Mouse (Mus musculus) left cerebral cortex, adult 2 months (tissue): ENCODE data around the gene Fbxo8. TPM values are rescaled to one million over a fixed set of nuclear protein-coding genes. Genes with fewer than 3 reads are reported as not detected.

Source experiments
- DNase-seq, 2 experiments: peaks; one replicate each; pipeline ENCODE4 v3.0.0; 2021 to 2022; ENCODE audit warnings: low spot score in 2 of 2, mixed read lengths in 1 of 2; ENCODE audit errors: extremely low spot score in 1 of 2
- H3K27ac ChIP-seq: fragments of 200-600 bp; 2 replicates; pipeline ENCODE4 v1.8.1; 2022
- H3K4me3 ChIP-seq: fragments of 200-600 bp; 2 replicates; pipeline ENCODE4 v1.8.1; 2022
- CTCF ChIP-seq: fragments of 200-600 bp; IDR thresholded peaks from 2 replicates; pipeline ENCODE4 v1.8.1; 2022; ENCODE audit warnings: antibody characterized with exemption, mild to moderate bottlenecking, moderate library complexity
- intact Hi-C: fragments of 180-260 bp; cut with DNase I; formaldehyde crosslinking; loops from one replicate; pipeline ENCODE4 v1.15.1; 2025
- total RNA-seq, 2 experiments: library from RNA; stranded (reverse); gene quantifications; 2 replicates each; pipeline ENCODE4 v1.2.3; 2021

Gene Fbxo8
- total RNA-seq, 2 experiments from 2014 or later: 34.0 to 38.5 TPM

DNA sequence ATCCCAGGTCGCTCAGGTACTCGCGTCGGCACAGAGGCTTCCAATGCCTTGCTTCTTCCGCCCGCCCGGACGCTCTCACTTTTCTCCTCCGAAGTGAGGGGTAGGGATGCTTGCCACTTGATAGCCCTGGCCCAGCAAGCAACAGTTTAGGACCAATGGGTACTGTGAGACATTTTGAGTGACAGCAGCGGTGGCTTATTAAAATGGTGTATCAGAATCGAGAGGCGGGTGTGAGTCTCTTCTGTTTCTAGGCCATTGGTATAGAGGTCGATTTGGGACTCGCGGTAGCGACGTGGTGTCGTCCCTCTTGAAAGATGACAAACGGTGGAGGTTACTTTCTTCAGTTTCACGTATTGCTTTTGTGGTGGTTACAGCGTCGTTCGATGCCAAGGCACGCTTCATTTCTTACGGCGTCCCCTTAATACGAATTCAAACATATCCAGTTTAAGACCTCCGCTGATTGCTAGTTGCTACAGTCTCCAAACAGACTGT is 517 bp downstream of the Fbxo8 start:
- intact Hi-C loops: no loop called here
- DNase-seq: peak; percentile 80 to 88
- Histone ChIP-seq H3K27ac (peak overlapping the region; percentile 94), H3K4me3 (peak overlapping the region; percentile 74)
- no peak for TF ChIP-seq CTCF

DNA sequence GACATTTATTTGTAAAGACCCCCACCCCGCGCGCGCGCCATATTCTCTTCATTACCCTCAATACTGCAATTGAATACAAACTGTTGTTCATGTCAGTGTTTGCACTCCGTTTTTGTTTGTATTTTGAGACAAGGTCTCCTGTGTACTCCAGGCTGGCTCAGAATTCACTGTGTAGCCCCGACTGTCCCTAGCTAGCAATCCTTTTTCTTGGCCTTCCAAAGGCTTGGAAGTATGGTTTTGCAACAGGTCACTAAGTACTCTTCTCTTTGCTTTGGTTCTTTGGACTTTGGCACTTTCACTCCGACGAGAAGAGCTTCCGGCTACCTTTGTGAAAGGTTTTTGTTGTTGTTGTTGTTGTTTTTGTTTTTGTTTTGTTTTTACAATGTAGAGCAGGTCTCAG is 1.2 kb downstream of the Fbxo8 start:
- peak overlapping the region; percentile 74 for H3K4me3 ChIP-seq
- intact Hi-C loops: no loop called here
- peak overlapping the region; percentile 94 for H3K27ac ChIP-seq
- no peak for TF ChIP-seq CTCF
- DNase-seq: no peak

DNA sequence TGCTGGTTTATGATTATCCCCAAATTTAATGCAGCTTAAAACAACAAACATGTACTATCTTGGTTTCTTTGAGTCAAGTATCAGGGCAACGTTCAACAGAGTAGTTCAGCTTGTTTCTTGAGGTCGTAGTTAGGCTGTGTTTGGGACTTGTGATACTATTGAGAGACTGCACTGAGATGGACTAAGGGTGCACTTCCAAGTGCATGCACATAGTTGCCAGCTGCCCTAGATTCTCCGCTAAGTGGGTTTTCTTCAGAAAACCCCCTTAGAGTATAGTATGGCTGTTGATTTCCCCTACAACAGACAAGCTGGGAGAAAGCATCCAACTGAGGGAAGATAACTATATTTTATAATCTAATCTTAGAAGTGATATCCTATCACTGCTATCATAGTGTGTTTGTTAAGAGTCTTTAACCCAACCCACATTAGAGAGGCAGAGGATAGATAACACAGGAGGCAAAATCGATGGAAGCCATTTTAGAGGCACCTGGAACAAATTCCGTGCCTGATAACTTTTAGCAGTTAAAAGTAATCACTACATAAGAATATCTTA is 1.7 kb downstream of the Fbxo8 start:
- no peak overlapping the region for H3K27ac ChIP-seq
- no peak for DNase-seq
- intact Hi-C loops: no loop called here
- no peak for TF ChIP-seq CTCF
- H3K4me3 ChIP-seq: peak overlapping the region; percentile 74

DNA sequence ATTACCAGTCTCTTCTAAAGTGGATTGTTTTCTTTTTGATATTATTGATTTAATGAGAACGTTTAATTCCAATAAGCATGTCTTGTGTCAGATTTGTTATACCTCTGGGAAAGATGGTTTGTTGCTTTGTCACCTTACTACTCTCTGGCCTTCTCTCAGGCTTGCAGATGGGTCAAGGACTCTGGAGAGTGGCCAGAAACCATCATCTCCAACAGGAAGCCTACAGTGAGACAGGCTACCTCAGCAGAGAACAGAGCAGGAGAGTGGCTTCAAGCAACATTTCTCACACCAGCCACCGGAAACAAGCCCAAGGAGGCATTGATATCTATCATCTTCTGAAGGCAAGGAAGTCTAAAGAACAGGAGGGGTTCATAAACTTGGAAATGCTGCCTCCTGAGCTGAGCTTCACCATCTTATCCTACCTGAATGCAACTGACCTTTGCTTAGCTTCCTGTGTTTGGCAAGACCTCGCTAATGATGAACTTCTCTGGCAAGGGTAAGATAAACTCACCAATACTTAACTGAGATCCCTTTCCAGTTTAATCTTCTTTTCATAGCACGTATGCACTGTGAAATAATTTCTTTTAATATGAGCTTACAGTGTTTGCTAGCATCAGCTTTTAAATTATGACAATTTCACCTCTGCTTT is 13.6 kb downstream of the Fbxo8 start:
- H3K4me3 ChIP-seq: no peak overlapping the region
- intact Hi-C loops: no loop called here
- TF ChIP-seq CTCF: no peak
- H3K27ac ChIP-seq: no peak overlapping the region
- no peak for DNase-seq

DNA sequence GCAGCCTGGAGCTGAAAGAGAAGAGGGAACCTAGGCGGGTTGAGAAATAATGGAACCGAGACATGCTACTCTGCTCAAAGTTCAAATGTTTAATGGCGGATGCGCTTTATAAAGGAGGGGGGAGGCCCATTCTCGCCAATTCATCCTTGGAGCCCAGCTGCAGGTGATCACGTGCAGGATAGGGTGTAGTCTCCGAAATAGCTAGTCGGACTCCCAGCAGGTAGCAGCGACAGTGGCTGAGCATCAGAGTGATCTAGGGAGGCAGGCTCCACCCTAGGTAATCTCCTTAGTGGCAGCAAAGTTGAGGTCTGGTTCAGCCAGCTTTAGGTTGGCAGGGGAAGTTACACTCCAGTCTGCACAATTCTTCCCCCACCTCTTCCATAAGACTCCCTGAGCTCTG is 16.0 kb downstream of the Fbxo8 start:
- DNase-seq: no peak
- Histone ChIP-seq H3K27ac (no peak overlapping the region), H3K4me3 (no peak overlapping the region)
- intact Hi-C loops: no loop called here
- TF ChIP-seq CTCF: no peak

DNA sequence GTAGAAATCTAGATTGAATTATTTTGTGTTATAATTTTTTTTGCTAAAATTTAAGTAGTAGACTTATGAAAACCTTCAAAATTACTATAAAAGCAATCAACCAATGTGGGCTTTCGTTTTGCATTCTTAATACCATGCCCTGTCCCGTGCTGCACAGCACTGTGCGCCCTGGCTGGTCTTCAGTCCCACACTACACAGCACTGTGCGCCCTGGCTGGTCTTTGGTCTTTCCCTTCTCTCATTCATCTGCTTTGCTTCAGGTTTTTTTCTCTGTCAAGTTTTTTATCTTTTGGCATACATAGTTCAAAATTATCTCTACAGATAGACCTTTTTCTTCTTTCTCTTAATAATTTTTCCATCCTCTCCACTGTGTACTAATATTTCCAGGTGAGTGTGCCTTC is 30.0 kb downstream of the Fbxo8 start:
- Histone ChIP-seq H3K4me3 (no peak overlapping the region), H3K27ac (no peak overlapping the region)
- DNase-seq: no peak
- intact Hi-C loops: no loop called here
- no peak for TF ChIP-seq CTCF

DNA sequence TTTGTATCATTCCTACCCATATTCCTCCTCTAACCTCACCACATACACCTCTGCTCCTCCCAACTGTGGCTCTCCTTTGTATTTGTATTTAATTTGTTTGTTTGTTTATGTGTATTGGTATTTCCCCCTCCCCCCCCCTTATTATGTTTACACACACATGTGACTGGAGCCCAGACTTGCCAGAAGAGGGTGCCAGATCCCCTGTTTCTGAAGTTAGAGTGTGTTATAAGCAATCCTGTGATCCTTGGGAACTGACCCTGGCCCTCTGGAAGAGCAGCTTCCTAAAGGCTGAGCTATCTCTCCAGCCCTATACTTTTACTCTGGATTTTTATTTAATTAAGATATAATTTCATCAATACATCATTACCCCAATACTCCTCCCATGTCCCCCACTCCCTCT is 32.0 kb downstream of the Fbxo8 start:
- intact Hi-C loops: no loop called here
- H3K27ac ChIP-seq: no peak overlapping the region
- peak; percentile 15 for TF ChIP-seq CTCF
- DNase-seq: no peak
- no peak overlapping the region for H3K4me3 ChIP-seq

DNA sequence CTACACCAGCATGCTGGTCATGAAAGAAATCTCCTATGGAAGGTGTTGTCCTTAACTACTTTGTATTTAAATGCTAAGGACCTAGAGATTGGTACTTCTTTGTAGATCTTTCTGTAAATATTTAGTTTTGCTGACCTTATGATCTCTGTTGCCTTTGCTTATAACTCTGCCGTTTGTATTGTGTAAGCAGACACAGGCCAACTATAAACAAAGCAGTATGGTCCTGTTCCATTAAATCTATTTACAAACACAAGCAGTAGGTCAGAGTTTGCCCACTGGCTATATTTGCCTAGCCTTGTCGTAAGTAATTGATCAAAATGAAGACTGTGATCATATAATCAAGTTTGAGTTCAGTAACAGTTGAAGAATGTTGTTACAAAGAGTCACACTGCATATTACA is 38.1 kb downstream of the Fbxo8 start:
- DNase-seq: no peak
- no peak overlapping the region for H3K27ac ChIP-seq
- no peak overlapping the region for H3K4me3 ChIP-seq
- intact Hi-C loops: no loop called here
- TF ChIP-seq CTCF: no peak

DNA sequence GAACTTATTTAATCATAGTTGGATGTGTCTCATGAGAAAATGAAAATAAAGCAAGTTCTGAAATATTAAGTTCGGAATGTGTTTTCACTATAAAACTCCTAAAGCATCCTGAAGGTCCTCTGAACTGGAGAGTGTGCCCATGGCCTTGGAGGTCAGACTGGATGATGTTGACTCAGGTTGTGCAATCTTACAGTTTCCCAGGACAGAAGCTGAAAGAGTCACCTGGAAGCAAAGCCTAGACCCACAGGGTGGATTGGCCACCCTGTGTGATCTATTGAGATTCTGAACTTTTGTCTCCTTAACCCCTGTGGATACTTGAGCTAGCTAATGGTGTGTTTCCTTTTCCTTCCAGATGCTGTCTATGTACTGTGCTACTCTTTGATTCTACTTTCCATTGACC is 40.2 kb downstream of the Fbxo8 start:
- TF ChIP-seq CTCF: no peak
- no peak for DNase-seq
- intact Hi-C loops: no loop called here
- no peak overlapping the region for H3K4me3 ChIP-seq
- no peak overlapping the region for H3K27ac ChIP-seq

DNA sequence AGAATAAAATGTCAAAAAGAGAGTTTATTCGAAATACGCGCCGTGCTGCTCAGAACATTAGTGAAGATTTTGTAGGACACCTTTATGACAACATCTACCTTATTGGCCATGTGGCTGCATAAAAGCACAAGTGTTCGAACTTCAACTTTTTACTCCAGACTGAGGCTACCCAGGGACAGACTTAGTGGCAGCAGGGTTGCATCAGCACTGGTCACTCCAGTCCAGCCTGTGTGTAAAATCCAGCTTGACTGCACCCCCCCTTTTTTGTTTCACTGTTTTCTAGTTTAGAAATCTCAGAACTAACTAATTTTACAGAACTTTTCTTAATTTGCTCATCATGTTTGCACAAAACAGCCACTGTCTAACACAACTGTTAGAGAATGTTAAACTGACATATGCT is 40.6 kb downstream of the Fbxo8 start:
- intact Hi-C loops: no loop called here

DNA sequence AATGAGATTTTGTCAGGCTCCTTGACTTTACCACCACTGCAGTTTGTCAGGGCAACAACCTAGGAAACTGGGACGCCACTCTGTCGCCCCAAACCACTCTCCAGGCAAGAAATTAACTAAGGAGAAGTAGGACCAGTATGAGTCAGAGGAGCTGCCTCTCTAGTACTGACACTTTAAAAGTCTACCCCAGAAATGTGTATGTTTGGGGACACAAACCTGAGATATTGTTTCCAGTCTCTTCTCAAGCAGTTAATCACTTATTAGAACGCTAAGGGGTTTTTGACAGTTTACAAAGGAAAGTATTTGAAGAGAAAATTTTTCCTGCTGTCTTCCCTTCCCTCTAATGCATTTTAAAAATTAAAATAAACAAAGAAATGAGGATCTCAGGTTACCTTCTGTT is 55.6 kb downstream of the Fbxo8 start:
- Histone ChIP-seq H3K27ac (no peak overlapping the region), H3K4me3 (no peak overlapping the region)
- DNase-seq: no peak
- intact Hi-C loops: no loop called here
- TF ChIP-seq CTCF: no peak

More for the DNA sequence above, 40.6 kb downstream of the Fbxo8 start:
- no peak for TF ChIP-seq CTCF
- H3K4me3 ChIP-seq: no peak overlapping the region
- no peak for DNase-seq
- no peak overlapping the region for H3K27ac ChIP-seq

DNA sequence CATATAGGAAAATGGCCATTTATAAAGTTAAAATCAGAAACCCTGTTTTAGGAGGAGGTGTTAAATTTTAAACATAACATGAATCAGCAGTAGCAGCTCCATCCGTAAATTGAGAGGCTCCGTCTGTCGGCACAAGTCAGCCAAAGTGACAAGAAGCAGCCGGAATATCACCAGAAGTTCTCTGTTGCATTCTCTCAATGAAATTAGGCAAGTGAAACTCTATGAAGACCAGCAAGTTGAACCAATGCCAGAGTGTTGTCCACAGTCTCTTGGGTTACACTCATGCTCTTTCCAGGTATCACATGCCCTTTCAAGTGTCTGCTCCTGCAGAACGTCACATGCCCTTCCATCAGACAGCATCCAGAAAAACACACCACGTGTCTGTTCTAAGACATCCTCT is 60.8 kb downstream of the Fbxo8 start:
- Histone ChIP-seq H3K4me3 (no peak overlapping the region), H3K27ac (no peak overlapping the region)
- no peak for TF ChIP-seq CTCF
- intact Hi-C loops: no loop called here
- no peak for DNase-seq

DNA sequence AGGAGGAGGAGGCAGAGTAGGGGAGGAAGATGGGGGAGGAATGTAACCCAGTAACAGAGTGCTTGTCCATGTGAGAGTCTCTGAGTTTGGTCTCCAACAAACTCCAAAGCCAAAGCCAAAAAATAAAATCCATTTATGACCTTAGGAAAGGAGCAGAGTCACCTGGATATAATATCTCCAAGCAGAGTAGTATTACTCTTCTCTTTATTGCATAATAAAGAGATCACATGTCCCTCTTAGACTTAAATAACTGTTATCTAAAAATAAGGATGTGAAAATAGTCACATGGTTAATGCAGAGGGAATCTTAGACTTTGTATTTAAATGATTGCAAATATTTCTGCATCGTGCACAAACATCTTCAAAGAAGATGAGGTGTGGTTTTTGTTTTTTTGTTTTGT is 63.3 kb downstream of the Fbxo8 start:
- no peak for TF ChIP-seq CTCF
- intact Hi-C loops: loop anchor here (2.0 kb wide), 1 partner anchor 83 kb away; no protein-coding TSS in a partner anchor
- DNase-seq: no peak
- no peak overlapping the region for H3K4me3 ChIP-seq
- no peak overlapping the region for H3K27ac ChIP-seq
